Mouse (Mus musculus) intestine, embryonic 14.5 days (tissue): ENCODE results near the gene Usp22. TPM values are rescaled to one million over a fixed set of nuclear protein-coding genes. Genes with fewer than 3 reads are reported as not detected.
"Not testable (repeated sequence)": the region's sequence is repeated elsewhere in the genome, so short reads cannot be mapped to it uniquely, and the experiment has no call there.

ENCODE experiments used
- ATAC-seq: fragments of 200-750 bp; cut with Nextera tagmentation; replicated peaks from 2 replicates; pipeline ENCODE4 v1.8.0; 2017; ENCODE audit warnings: low read depth, moderate number of reproducible peaks, moderate TSS enrichment, moderate library complexity; ENCODE audit not compliant: low FRiP score, low TSS enrichment
- DNase-seq: peaks from one replicate; pipeline ENCODE4 v3.0.0-alpha.2; 2018; ENCODE audit warnings: low spot score
- H3K27ac ChIP-seq: fragments of 300-500 bp; sonication (generic); 2 replicates; pipeline ENCODE4 v1.5.1; 2014; ENCODE audit warnings: low read depth, mild to moderate bottlenecking, control low read depth
- H3K27me3 ChIP-seq: fragments of 300-500 bp; sonication (generic); replicated peaks from 2 replicates; pipeline ENCODE4 v1.6.1; 2014; ENCODE audit warnings: low read length, control low read depth; ENCODE audit not compliant: control insufficient read depth, insufficient read depth
- H3K36me3 ChIP-seq: fragments of 300-500 bp; sonication (generic); 2 replicates; pipeline ENCODE4 v1.6.1; 2014; ENCODE audit warnings: low read length, control low read depth; ENCODE audit not compliant: control insufficient read depth, insufficient read depth
- H3K4me1 ChIP-seq: fragments of 300-500 bp; sonication (generic); replicated peaks from 2 replicates; pipeline ENCODE4 v1.6.1; 2014; ENCODE audit warnings: low read length, control low read depth, mixed read lengths; ENCODE audit not compliant: control insufficient read depth, insufficient read depth
- H3K4me2 ChIP-seq: fragments of 300-500 bp; sonication (generic); 2 replicates; pipeline ENCODE4 v1.6.1; 2014; ENCODE audit warnings: low read length
- H3K4me3 ChIP-seq: fragments of 300-500 bp; sonication (generic); 2 replicates; pipeline ENCODE4 v1.5.1; 2014; ENCODE audit warnings: low read depth, low read length, control low read depth, mixed read lengths
- H3K9ac ChIP-seq: fragments of 300-500 bp; sonication (generic); 2 replicates; pipeline ENCODE4 v1.6.1; 2014; ENCODE audit warnings: mild to moderate bottlenecking, low read length
- H3K9me3 ChIP-seq: fragments of 300-500 bp; sonication (generic); 2 replicates; pipeline ENCODE4 v1.6.1; 2016; ENCODE audit warnings: low read length, control low read depth; ENCODE audit not compliant: control insufficient read depth
- WGBS: fragments of 180-500 bp; shearing (Covaris S2); extraction: QIAGEN DNeasy Blood & Tissue Kit; methylation state at CpG from one replicate; pipeline ENCODE4 v1.1.7; 2014; 5-methylcytosine and 5-hydroxymethylcytosine counted together
- polyA plus RNA-seq: library from polyadenylated mRNA; unstranded; fragments of >200 nt; fragmentation: Nextera tagmentation; extraction: Ambion mirVana; gene quantifications from 2 replicates; pipeline ENCODE4 v1.2.1, GENCODE M21; 2014

Gene Usp22
- polyA plus RNA-seq, 1 experiment from 2014 or later: 163 TPM

- H3K9me3 ChIP-seq: no peaks in the 10 kb centered on the region
- no peak overlapping the region for H3K4me2 ChIP-seq
- 77% methylated on average over 7 of the region's 7 CpGs for WGBS
- H3K4me1 ChIP-seq: peaks cover 9% of the 10 kb centered on the region
- H3K9ac ChIP-seq: no peak overlapping the region
- no peaks in the 10 kb centered on the region for H3K36me3 ChIP-seq
- H3K27ac ChIP-seq: no peak overlapping the region
- H3K27me3 ChIP-seq: peaks cover 5% of the 10 kb centered on the region
- no peak for ATAC-seq
- no peak for DNase-seq
- no peak overlapping the region for H3K4me3 ChIP-seq
These were observed 31.0 kb downstream of the Usp22 start for GRCm38 (mm10) chr11:61143564-61144469.

GRCm38 (mm10) chr11:61142941-61143530 lies 31.8 kb downstream of the Usp22 start:
- 48% methylated on average over 6 of the region's 6 CpGs for whole genome bisulfite sequencing
- Histone ChIP-seq H3K36me3 (no peaks in the 10 kb centered on the region), H3K27ac (no peak overlapping the region), H3K4me3 (no peak overlapping the region), H3K9me3 (no peaks in the 10 kb centered on the region), H3K27me3 (peaks cover 1% of the 10 kb centered on the region), H3K4me1 (peaks cover 9% of the 10 kb centered on the region), H3K9ac (no peak overlapping the region), H3K4me2 (no peak overlapping the region)
- ATAC-seq (no peak), DNase-seq (no peak)

- Histone ChIP-seq H3K27ac (no peak overlapping the region), H3K27me3 (no peaks in the 10 kb centered on the region), H3K9ac (no peak overlapping the region), H3K4me3 (no peak overlapping the region), H3K4me1 (peaks cover 8% of the 10 kb centered on the region), H3K36me3 (no peaks in the 10 kb centered on the region), H3K4me2 (no peak overlapping the region), H3K9me3 (no peaks in the 10 kb centered on the region)
- WGBS: 61% methylated on average over 3 of the region's 3 CpGs
- ATAC-seq: no peak
- DNase-seq: no peak
These were observed 32.6 kb downstream of the Usp22 start for GRCm38 (mm10) chr11:61142262-61142661.

- Histone ChIP-seq H3K9ac (no peak overlapping the region), H3K4me1 (peaks cover 6% of the 10 kb centered on the region; the same call in 1 of the 2 replicates), H3K9me3 (no peaks in the 10 kb centered on the region), H3K36me3 (no peaks in the 10 kb centered on the region), H3K27ac (no peak overlapping the region), H3K4me3 (no peak overlapping the region), H3K27me3 (no peaks in the 10 kb centered on the region), H3K4me2 (no peak overlapping the region)
- no peak for DNase-seq
- WGBS: 46% methylated on average over 2 of the region's 2 CpGs
- no peak for ATAC-seq
These were observed 33.2 kb downstream of the Usp22 start for GRCm38 (mm10) chr11:61141693-61142092.

GRCm38 (mm10) chr11:61132943-61133342 lies 41.9 kb downstream of the Usp22 start:
- no peaks in the 10 kb centered on the region for H3K9me3 ChIP-seq
- WGBS: 82% methylated on average over 2 of the region's 2 CpGs
- H3K27me3 ChIP-seq: no peaks in the 10 kb centered on the region
- DNase-seq (no peak), ATAC-seq (no peak)
- H3K4me1 ChIP-seq: no peaks in the 10 kb centered on the region
- H3K4me2 ChIP-seq: no peak overlapping the region
- no peaks in the 10 kb centered on the region for H3K36me3 ChIP-seq
- no peak overlapping the region for H3K27ac ChIP-seq
- H3K4me3 ChIP-seq: no peak overlapping the region
- H3K9ac ChIP-seq: no peak overlapping the region

- not testable (repeated sequence) for H3K36me3 ChIP-seq, H3K9me3 ChIP-seq, H3K4me3 ChIP-seq, H3K9ac ChIP-seq, H3K4me2 ChIP-seq, H3K27me3 ChIP-seq, H3K4me1 ChIP-seq, H3K27ac ChIP-seq, DNase-seq, ATAC-seq
- 90% methylated on average over 4 of the region's 4 CpGs for WGBS
These were observed 44.2 kb downstream of the Usp22 start for GRCm38 (mm10) chr11:61130646-61131045.

GRCm38 (mm10) chr11:61129305-61129704 lies 45.5 kb downstream of the Usp22 start:
- Histone ChIP-seq H3K27me3 (no peaks in the 10 kb centered on the region), H3K27ac (no peak overlapping the region), H3K4me2 (no peak overlapping the region), H3K4me1 (no peaks in the 10 kb centered on the region), H3K9ac (no peak overlapping the region), H3K36me3 (no peaks in the 10 kb centered on the region), H3K9me3 (no peaks in the 10 kb centered on the region), H3K4me3 (no peak overlapping the region)
- no peak for ATAC-seq
- no peak for DNase-seq
- 53% methylated on average over 10 of the region's 10 CpGs for WGBS

- DNase-seq (no peak), ATAC-seq (no peak)
- H3K4me1 ChIP-seq: no peaks in the 10 kb centered on the region
- H3K4me2 ChIP-seq: no peak overlapping the region
- H3K27me3 ChIP-seq: no peaks in the 10 kb centered on the region
- 90% methylated on average over 8 of the region's 8 CpGs for WGBS
- H3K4me3 ChIP-seq: no peak overlapping the region
- H3K27ac ChIP-seq: no peak overlapping the region
- no peaks in the 10 kb centered on the region for H3K36me3 ChIP-seq
- H3K9ac ChIP-seq: no peak overlapping the region
- no peaks in the 10 kb centered on the region for H3K9me3 ChIP-seq
These were observed 47.3 kb downstream of the Usp22 start for GRCm38 (mm10) chr11:61127421-61128055.
